Mouse (Mus musculus): Measurements from ENCODE around the gene 4930402F06Rik. TPM values are rescaled to one million over a fixed set of nuclear protein-coding genes. Genes with fewer than 3 reads are reported as not detected.
A peak's percentile ranks its signal among the peaks of the same experiment; 100 is the strongest.

The 4930402F06Rik gene
- polyA plus RNA-seq, 1 experiment from 2014 or later: not detected

GRCm38 (mm10) chr2:35412810-35413209 is 15.8 kb upstream of the 4930402F06Rik start:
- H3K9me3 ChIP-seq: no peaks in the 10 kb centered on the region
- H3K36me3 ChIP-seq: peaks cover 13% of the 10 kb centered on the region; the same call in 1 of the 2 replicates
- no peak overlapping the region for H3K4me3 ChIP-seq
- no peaks in the 10 kb centered on the region for H3K4me1 ChIP-seq
- no peak overlapping the region for H3K9ac ChIP-seq
- 74% methylated on average over 3 of the region's 3 CpGs for WGBS
- H3K27me3 ChIP-seq: no peaks in the 10 kb centered on the region
- no peak for ATAC-seq (ENCODE audit: insufficient number of reproducible peaks, low FRiP score, low TSS enrichment, low read depth)
- no peak overlapping the region for H3K4me2 ChIP-seq
- H3K27ac ChIP-seq: no peak overlapping the region

DNA sequence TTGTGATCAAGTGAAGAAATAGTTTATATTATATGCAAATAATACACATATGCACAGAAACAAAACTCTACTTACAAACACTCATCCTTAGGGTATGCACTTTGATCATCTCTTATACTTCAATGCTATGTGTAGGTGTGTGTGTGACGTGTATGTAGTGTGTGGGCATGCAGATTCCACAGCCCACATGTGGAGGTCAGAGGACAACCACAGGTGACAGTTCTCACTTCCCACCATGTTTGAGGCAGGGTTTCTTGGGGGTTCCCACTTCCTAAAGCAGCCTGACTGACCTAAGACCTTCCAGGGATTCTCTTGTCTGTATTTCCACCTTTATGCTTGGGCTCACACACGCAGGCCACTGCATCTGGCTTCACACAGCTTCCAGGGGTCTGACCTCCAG is 15.3 kb upstream of the 4930402F06Rik start:
- no peaks in the 10 kb centered on the region for H3K9me3 ChIP-seq
- no peaks in the 10 kb centered on the region for H3K27me3 ChIP-seq
- H3K27ac ChIP-seq: no peak overlapping the region
- H3K4me3 ChIP-seq: no peak overlapping the region
- H3K36me3 ChIP-seq: peaks cover 13% of the 10 kb centered on the region; the same call in 1 of the 2 replicates
- no peak overlapping the region for H3K9ac ChIP-seq
- no peak for ATAC-seq (ENCODE audit: insufficient number of reproducible peaks, low FRiP score, low TSS enrichment, low read depth)
- no peaks in the 10 kb centered on the region for H3K4me1 ChIP-seq
- 67% methylated on average over 2 of the region's 2 CpGs for WGBS
- H3K4me2 ChIP-seq: no peak overlapping the region

- H3K27me3 ChIP-seq: no peaks in the 10 kb centered on the region
- no peaks in the 10 kb centered on the region for H3K9me3 ChIP-seq
- peaks cover 15% of the 10 kb centered on the region; the same call in 1 of the 2 replicates for H3K36me3 ChIP-seq
- ATAC-seq (ENCODE audit: insufficient number of reproducible peaks, low FRiP score, low TSS enrichment, low read depth): no peak
- no peak overlapping the region for H3K4me2 ChIP-seq
- H3K27ac ChIP-seq: no peak overlapping the region
- no peaks in the 10 kb centered on the region for H3K4me1 ChIP-seq
- H3K9ac ChIP-seq: no peak overlapping the region
- WGBS: 73% methylated on average over 10 of the region's 10 CpGs
- no peak overlapping the region for H3K4me3 ChIP-seq
Measured at GRCm38 (mm10) chr2:35411640-35412190, 14.7 kb upstream of the 4930402F06Rik start.

DNA sequence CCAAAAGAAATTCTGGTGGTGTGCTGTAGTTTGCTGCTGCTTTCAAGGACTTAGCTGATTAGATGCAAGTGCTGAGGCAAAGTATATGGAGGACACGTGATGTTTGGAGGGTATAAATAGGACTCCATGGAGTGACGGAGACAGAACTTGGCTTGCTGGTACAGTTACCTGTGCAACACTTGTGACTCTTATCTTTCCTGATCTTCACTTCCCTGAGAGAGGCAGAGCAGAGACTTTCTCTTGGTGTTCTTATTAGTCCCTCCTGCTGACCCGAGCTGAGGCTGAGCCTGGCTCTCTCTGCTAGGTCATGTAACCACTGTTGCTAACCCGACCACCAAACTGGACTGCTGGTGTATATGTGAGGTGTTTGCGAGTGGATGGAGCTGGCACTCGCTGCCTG is 12.5 kb upstream of the 4930402F06Rik start:
- no peaks in the 10 kb centered on the region for H3K9me3 ChIP-seq
- H3K4me2 ChIP-seq: no peak overlapping the region
- no peak overlapping the region for H3K9ac ChIP-seq
- no peak overlapping the region for H3K27ac ChIP-seq
- WGBS: 86% methylated on average over 6 of the region's 6 CpGs
- no peak for ATAC-seq (ENCODE audit: insufficient number of reproducible peaks, low FRiP score, low TSS enrichment, low read depth)
- H3K4me1 ChIP-seq: no peaks in the 10 kb centered on the region
- no peak overlapping the region for H3K4me3 ChIP-seq
- H3K27me3 ChIP-seq: no peaks in the 10 kb centered on the region
- H3K36me3 ChIP-seq: peaks cover 18% of the 10 kb centered on the region; the same call in 1 of the 2 replicates

- Histone ChIP-seq H3K9ac (no peak overlapping the region), H3K4me1 (no peaks in the 10 kb centered on the region), H3K27me3 (no peaks in the 10 kb centered on the region), H3K4me2 (no peak overlapping the region), H3K36me3 (peaks cover 23% of the 10 kb centered on the region; the same call in 1 of the 2 replicates), H3K4me3 (no peak overlapping the region), H3K9me3 (no peaks in the 10 kb centered on the region), H3K27ac (no peak overlapping the region)
- 83% methylated on average over 5 of the region's 5 CpGs for WGBS
- ATAC-seq (ENCODE audit: insufficient number of reproducible peaks, low FRiP score, low TSS enrichment, low read depth): no peak
Measured at GRCm38 (mm10) chr2:35408409-35409110, 11.6 kb upstream of the 4930402F06Rik start.

DNA sequence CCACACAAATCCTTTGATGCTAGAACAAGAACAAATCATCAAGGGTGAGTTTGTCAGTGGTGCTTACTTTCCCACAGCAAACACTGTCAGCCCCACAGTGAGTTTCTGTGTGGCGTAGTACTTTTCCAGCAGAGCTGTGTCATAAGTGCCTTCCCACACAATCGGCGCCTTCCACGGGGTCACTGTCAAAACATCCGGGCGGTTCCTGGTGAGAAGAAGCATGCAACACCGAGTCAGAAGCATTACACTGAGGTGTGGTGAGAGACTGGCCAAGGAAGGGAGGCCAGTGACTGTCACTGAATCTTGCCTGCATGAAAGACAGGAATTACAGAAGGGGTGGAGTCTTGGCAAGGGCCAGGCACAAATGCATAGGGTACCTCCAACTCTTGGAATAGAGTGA is 10.9 kb upstream of the 4930402F06Rik start:
- H3K4me1 ChIP-seq: no peaks in the 10 kb centered on the region
- no peak overlapping the region for H3K4me3 ChIP-seq
- ATAC-seq (ENCODE audit: insufficient number of reproducible peaks, low FRiP score, low TSS enrichment, low read depth): no peak
- no peak overlapping the region for H3K4me2 ChIP-seq
- H3K9me3 ChIP-seq: no peaks in the 10 kb centered on the region
- peaks cover 23% of the 10 kb centered on the region; the same call in 1 of the 2 replicates for H3K36me3 ChIP-seq
- H3K27me3 ChIP-seq: no peaks in the 10 kb centered on the region
- no peak overlapping the region for H3K9ac ChIP-seq
- WGBS: 83% methylated on average over 7 of the region's 7 CpGs
- no peak overlapping the region for H3K27ac ChIP-seq

DNA sequence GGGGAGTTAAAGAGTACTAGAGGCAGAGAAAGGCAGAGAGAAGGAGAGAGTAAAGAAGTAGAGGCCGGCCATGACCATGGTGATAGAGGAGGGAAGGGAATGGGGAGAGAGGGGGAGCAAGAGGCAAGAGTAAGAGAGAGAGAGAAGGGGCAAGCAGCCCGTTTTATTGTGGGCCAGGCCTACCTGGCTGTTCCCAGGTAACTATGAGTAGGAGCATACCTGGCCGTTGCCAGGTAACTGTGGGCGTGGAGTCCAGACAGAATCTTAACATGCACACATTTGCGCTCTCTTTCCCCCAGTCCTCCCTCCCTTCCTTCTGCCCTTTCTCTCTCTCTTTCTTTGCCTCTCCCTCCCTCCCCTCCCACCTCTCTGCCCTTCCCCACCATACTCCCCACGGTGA is 10.3 kb upstream of the 4930402F06Rik start:
- no peaks in the 10 kb centered on the region for H3K27me3 ChIP-seq
- ATAC-seq (ENCODE audit: insufficient number of reproducible peaks, low FRiP score, low TSS enrichment, low read depth): no peak
- H3K27ac ChIP-seq: no peak overlapping the region
- H3K4me2 ChIP-seq: no peak overlapping the region
- H3K4me1 ChIP-seq: no peaks in the 10 kb centered on the region
- H3K9ac ChIP-seq: no peak overlapping the region
- H3K4me3 ChIP-seq: no peak overlapping the region
- H3K9me3 ChIP-seq: no peaks in the 10 kb centered on the region
- WGBS: 80% methylated on average over 6 of the region's 6 CpGs
- H3K36me3 ChIP-seq: peaks cover 24% of the 10 kb centered on the region

- peaks cover 28% of the 10 kb centered on the region for H3K36me3 ChIP-seq
- no peak overlapping the region for H3K27ac ChIP-seq
- no peak overlapping the region for H3K9ac ChIP-seq
- no peak for ATAC-seq (ENCODE audit: insufficient number of reproducible peaks, low FRiP score, low TSS enrichment, low read depth)
- no peaks in the 10 kb centered on the region for H3K27me3 ChIP-seq
- no peak overlapping the region for H3K4me3 ChIP-seq
- H3K9me3 ChIP-seq: no peaks in the 10 kb centered on the region
- no peaks in the 10 kb centered on the region for H3K4me1 ChIP-seq
- 90% methylated on average over 1 of the region's 1 CpGs for WGBS
- no peak overlapping the region for H3K4me2 ChIP-seq
Measured at GRCm38 (mm10) chr2:35406611-35407010, 9.6 kb upstream of the 4930402F06Rik start.

DNA sequence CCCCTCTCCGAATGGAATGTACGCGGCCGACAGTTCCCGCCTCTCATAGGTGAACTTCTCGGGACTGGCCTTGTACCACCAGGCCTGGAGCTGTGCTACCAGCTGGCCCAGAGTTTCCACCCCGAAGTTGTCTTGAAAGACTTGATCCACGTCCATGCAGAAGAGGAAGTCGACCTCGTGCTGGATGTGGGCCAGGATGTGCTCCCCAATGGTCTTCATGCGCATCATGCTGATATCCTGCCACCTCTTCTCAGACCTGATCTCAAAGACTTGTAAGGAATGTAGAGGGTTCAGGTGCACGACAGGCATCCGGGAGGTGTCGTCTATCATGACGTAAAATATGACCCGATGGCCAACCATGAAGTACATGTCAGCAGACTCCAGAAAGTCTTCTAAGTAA is 5.4 kb upstream of the 4930402F06Rik start:
- no peaks in the 10 kb centered on the region for H3K27me3 ChIP-seq
- no peak overlapping the region for H3K4me2 ChIP-seq
- H3K9me3 ChIP-seq: no peaks in the 10 kb centered on the region
- H3K4me1 ChIP-seq: 0 out of 2 replicates have a peak, but pooled peaks cover 8% of the 10 kb centered on the region
- H3K9ac ChIP-seq: no peak overlapping the region
- no peak for ATAC-seq (ENCODE audit: insufficient number of reproducible peaks, low FRiP score, low TSS enrichment, low read depth)
- peaks cover 25% of the 10 kb centered on the region for H3K36me3 ChIP-seq
- WGBS: 89% methylated on average over 16 of the region's 16 CpGs
- no peak overlapping the region for H3K27ac ChIP-seq
- no peak overlapping the region for H3K4me3 ChIP-seq

DNA sequence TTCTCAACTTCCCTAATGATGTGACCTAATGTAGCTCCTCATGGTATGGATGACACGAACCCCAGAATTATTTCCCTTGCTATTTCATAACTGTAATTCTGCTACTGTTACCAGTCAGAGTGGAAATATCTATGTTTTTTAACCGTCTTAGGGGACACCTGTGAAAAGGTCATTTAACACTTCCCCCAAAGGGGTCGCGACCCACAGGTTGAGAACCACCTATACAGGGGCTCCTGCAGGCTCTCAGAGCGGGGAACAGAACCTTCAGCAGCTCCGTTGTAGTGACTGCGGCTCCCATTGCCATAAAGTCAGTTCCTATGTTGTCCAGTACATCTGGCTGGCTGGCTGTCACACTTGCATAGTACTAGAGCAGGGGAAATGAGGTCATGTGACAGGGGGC is 3.8 kb upstream of the 4930402F06Rik start:
- no peak overlapping the region for H3K9ac ChIP-seq
- peaks cover 20% of the 10 kb centered on the region for H3K36me3 ChIP-seq
- no peaks in the 10 kb centered on the region for H3K9me3 ChIP-seq
- WGBS: 82% methylated on average over 7 of the region's 7 CpGs
- no peak for ATAC-seq (ENCODE audit: insufficient number of reproducible peaks, low FRiP score, low TSS enrichment, low read depth)
- H3K4me2 ChIP-seq: no peak overlapping the region
- H3K4me3 ChIP-seq: no peak overlapping the region
- H3K4me1 ChIP-seq: peaks cover 13% of the 10 kb centered on the region; the same call in 1 of the 2 replicates
- no peak overlapping the region for H3K27ac ChIP-seq
- no peaks in the 10 kb centered on the region for H3K27me3 ChIP-seq

DNA sequence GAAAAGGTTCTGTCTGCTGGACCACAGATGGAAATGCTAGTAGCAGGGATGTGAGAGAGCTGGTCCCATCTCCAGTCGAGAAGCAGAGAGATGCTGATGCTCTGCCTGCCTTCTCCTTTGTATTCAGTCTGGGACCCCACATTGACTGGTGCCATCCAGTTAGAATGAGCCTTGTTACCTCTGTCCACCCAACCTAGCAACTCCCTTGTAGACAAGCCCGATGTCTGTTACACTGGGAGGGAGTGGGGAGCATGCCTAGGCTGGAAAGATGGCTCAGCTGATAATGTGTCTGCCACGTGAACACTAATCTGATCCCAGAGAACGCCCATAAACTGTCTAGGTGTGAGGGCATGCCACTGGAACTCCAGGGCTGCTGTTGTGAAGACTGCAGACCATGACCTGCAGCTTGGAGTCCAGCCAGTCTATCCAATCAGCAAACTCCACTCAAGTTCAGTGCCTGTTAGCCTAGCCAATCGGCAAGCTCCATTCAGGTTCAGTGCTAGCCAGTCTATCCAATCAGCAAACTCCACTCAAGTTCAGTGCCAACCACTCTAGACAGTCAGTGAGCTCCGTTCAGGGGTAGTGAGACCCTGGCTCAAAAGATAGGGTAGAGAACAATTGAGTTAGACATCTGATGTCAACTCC is 1.3 kb upstream of the 4930402F06Rik start:
- Histone ChIP-seq H3K9me3 (no peaks in the 10 kb centered on the region), H3K4me2 (no peak overlapping the region), H3K9ac (no peak overlapping the region), H3K4me1 (peaks cover 13% of the 10 kb centered on the region; the same call in 1 of the 2 replicates), H3K27me3 (no peaks in the 10 kb centered on the region), H3K36me3 (peaks cover 15% of the 10 kb centered on the region), H3K4me3 (no peak overlapping the region), H3K27ac (no peak overlapping the region)
- WGBS: 74% methylated on average over 6 of the region's 6 CpGs
- no peak for ATAC-seq (ENCODE audit: insufficient number of reproducible peaks, low FRiP score, low TSS enrichment, low read depth)

GRCm38 (mm10) chr2:35397590-35398173 is 707 bp upstream of the 4930402F06Rik start:
- 0 out of 2 replicates have a peak, but pooled peaks have one; percentile 14 for ATAC-seq (ENCODE audit: insufficient number of reproducible peaks, low FRiP score, low TSS enrichment, low read depth)
- no peaks in the 10 kb centered on the region for H3K9me3 ChIP-seq
- H3K27ac ChIP-seq: no peak overlapping the region
- H3K4me2 ChIP-seq: no peak overlapping the region
- WGBS: 50% methylated on average over 11 of the region's 11 CpGs
- no peak overlapping the region for H3K4me3 ChIP-seq
- no peaks in the 10 kb centered on the region for H3K27me3 ChIP-seq
- H3K4me1 ChIP-seq: peaks cover 13% of the 10 kb centered on the region; the same call in 1 of the 2 replicates
- H3K9ac ChIP-seq: no peak overlapping the region
- peaks cover 15% of the 10 kb centered on the region for H3K36me3 ChIP-seq

Measured in limb, embryonic 15.5 days (tissue).